Mouse (Mus musculus): ENCODE data around the gene Maml2. TPM values are rescaled to one million over a fixed set of nuclear protein-coding genes. Genes with fewer than 3 reads are reported as not detected.

Gene Maml2
- polyA plus RNA-seq, 1 experiment, result 1.3 TPM

DNA sequence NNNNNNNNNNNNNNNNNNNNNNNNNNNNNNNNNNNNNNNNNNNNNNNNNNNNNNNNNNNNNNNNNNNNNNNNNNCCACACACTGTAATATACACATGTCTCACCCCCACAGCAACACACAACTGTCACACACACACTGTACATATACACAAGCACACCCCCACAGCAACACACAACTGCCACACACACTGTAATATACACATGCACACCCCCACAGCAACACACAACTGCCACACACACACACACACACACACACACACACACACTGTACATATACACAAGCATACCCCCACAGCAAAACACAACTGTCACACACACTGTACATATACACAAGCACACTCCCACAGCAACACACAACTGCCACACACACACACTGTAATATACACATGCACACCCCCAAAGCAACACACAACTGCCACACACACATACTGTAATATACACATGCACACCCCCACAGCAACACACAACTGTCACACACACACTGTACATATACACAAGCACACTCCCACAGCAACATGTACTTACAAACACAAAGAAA, 116.5 kb downstream of the Maml2 start:
- Histone ChIP-seq H3K4me2 (ENCODE audit: low read depth) (no peak overlapping the region), H3K36me3 (ENCODE audit: control insufficient read depth, insufficient read depth) (no peaks in the 10 kb centered on the region), H3K27me3 (ENCODE audit: control insufficient read depth, insufficient read depth, insufficient read length) (no peaks in the 10 kb centered on the region), H3ac (ENCODE audit: control insufficient read depth, insufficient read length) (no peak overlapping the region), H3K79me2 (ENCODE audit: control insufficient read depth, insufficient read depth) (no peaks in the 10 kb centered on the region), H3K4me3 (no peak overlapping the region)
- TF ChIP-seq MYOD1 (IDR thresholded peaks at IDR 0.05; ENCODE audit: control insufficient read depth in 1 of 3, insufficient read length in 2 of 3, low read depth in 2 of 3) (no peak), CEBPB (IDR thresholded peaks at IDR 0.05; ENCODE audit: insufficient read depth, poor library complexity, severe bottlenecking) (no peak), USF1 (IDR thresholded peaks at IDR 0.05; ENCODE audit: low read depth) (no peak), MAX (IDR thresholded peaks at IDR 0.05; ENCODE audit: low read depth) (no peak), SRF (IDR thresholded peaks at IDR 0.05; ENCODE audit: control insufficient read depth, insufficient read length, low read depth) (no peak), E2F4 (IDR thresholded peaks at IDR 0.05; ENCODE audit: insufficient read depth) (no peak), MYOG (IDR thresholded peaks at IDR 0.05; ENCODE audit: control insufficient read depth in 1 of 3, insufficient read depth in 1 of 3, insufficient read length in 2 of 3, low read depth in 2 of 3) (no peak), TCF3 (IDR thresholded peaks at IDR 0.05; ENCODE audit: insufficient read length, low read depth) (no peak), REST (IDR thresholded peaks at IDR 0.05; ENCODE audit: insufficient read depth, insufficient read length) (no peak), TCF12 (IDR thresholded peaks at IDR 0.05; ENCODE audit: insufficient read depth, poor library complexity, severe bottlenecking) (no peak), POLR2AphosphoS2 (IDR thresholded peaks at IDR 0.05; ENCODE audit: insufficient read length, low read depth) (no peak), POLR2A (IDR thresholded peaks at IDR 0.05; ENCODE audit: insufficient read length, low read depth) (no peak)

DNA sequence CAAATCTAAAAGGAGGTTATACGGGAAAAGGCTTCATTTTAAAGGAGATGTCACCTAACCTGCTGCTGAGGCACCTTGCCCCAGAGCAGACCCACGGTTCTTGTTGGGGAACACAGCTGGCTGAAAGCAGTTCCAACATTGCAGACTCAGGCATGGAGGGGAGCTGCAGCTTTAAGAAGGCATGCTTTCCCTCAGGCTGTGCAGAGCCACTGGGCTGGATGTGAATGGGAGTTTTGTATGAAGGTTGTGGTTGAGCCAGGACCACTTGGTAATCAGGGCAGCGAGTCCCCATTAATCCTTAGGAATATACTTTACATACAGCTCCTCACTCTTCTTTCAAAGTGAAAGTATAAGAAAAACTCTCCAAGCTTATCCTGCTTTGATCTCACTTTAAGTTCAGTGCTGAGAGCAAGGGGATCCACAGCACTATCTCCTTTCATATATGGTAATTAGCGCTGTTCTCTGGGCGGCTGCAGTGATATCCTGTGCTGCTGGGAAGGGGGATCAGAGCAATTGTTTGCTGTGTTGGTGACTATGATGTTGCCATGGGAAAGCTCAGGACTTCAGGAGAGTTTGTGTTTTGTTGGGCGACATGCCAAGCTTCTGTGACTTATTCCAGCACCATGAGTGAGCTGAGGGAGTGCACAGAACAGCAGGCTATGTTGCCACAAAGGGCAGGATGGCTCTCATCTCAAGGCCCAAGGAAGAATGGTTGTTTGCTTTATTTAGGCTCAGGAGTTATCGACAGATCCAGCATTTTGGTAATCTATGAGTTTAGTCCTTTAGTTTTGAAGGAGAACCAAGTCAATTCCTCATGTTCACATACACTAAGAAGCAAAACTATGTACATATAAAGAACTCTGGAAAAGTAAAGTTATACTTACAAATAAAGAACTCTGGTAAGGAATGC, 127.5 kb downstream of the Maml2 start:
- H3ac ChIP-seq (ENCODE audit: control insufficient read depth, insufficient read length), result no peak overlapping the region
- H3K4me2 ChIP-seq (ENCODE audit: low read depth), result peak overlapping the region; percentile 67
- H3K4me3 ChIP-seq, result no peak overlapping the region
- H3K27me3 ChIP-seq (ENCODE audit: control insufficient read depth, insufficient read depth, insufficient read length), result no peaks in the 10 kb centered on the region
- TF ChIP-seq MYOD1 (IDR thresholded peaks at IDR 0.05; ENCODE audit: control insufficient read depth in 1 of 3, insufficient read length in 2 of 3, low read depth in 2 of 3) (no peak), E2F4 (IDR thresholded peaks at IDR 0.05; ENCODE audit: insufficient read depth) (no peak), POLR2AphosphoS2 (IDR thresholded peaks at IDR 0.05; ENCODE audit: insufficient read length, low read depth) (no peak)
- H3K36me3 ChIP-seq (ENCODE audit: control insufficient read depth, insufficient read depth), result no peaks in the 10 kb centered on the region
- no peaks in the 10 kb centered on the region for H3K79me2 ChIP-seq (ENCODE audit: control insufficient read depth, insufficient read depth)

DNA sequence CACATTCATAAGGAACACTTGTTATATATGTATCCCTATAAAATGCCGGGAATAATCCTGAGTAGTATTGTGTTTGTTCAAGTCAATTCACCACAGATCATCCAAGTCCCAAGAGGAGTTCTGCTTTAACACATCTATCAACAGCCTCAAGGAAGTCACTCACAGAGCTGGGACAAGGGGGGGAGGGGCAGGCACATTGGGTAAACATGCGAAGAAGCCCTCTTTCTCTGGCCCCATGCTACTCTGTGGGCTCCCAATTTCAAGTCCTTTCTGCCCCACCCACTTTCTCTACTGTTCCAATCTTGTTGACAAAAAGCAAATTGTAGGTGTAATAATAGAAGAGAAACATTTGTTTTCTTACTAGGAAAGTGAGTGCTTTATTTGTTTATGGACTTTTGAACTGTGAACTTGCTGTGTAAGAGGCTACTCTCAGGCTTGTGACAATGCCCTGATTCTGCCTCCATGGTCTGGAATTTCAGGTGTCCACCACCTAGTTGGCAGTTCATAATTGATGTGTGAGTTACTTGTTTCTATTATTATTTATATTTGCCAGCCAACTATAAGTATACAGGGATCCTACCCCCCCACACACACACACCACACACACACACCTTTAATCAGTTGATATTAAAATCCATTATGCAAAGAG, 131.8 kb downstream of the Maml2 start:
- H3K79me2 ChIP-seq (ENCODE audit: control insufficient read depth, insufficient read depth), result no peaks in the 10 kb centered on the region
- H3K4me2 ChIP-seq (ENCODE audit: low read depth), result no peak overlapping the region
- no peaks in the 10 kb centered on the region for H3K27me3 ChIP-seq (ENCODE audit: control insufficient read depth, insufficient read depth, insufficient read length)
- TF ChIP-seq MAX (IDR thresholded peaks at IDR 0.05; ENCODE audit: low read depth), result no peak
- TF ChIP-seq E2F4 (IDR thresholded peaks at IDR 0.05; ENCODE audit: insufficient read depth), result no peak
- TF ChIP-seq USF1 (IDR thresholded peaks at IDR 0.05; ENCODE audit: low read depth), result no peak
- no peak for TF ChIP-seq TCF12 (IDR thresholded peaks at IDR 0.05; ENCODE audit: insufficient read depth, poor library complexity, severe bottlenecking)
- TF ChIP-seq MYOD1 (IDR thresholded peaks at IDR 0.05; ENCODE audit: control insufficient read depth in 1 of 3, insufficient read length in 2 of 3, low read depth in 2 of 3), result no peak
- no peak for TF ChIP-seq TCF3 (IDR thresholded peaks at IDR 0.05; ENCODE audit: insufficient read length, low read depth)
- TF ChIP-seq CEBPB (IDR thresholded peaks at IDR 0.05; ENCODE audit: insufficient read depth, poor library complexity, severe bottlenecking), result no peak
- H3ac ChIP-seq (ENCODE audit: control insufficient read depth, insufficient read length), result no peak overlapping the region
- H3K4me3 ChIP-seq, result no peak overlapping the region
- H3K36me3 ChIP-seq (ENCODE audit: control insufficient read depth, insufficient read depth), result no peaks in the 10 kb centered on the region

DNA sequence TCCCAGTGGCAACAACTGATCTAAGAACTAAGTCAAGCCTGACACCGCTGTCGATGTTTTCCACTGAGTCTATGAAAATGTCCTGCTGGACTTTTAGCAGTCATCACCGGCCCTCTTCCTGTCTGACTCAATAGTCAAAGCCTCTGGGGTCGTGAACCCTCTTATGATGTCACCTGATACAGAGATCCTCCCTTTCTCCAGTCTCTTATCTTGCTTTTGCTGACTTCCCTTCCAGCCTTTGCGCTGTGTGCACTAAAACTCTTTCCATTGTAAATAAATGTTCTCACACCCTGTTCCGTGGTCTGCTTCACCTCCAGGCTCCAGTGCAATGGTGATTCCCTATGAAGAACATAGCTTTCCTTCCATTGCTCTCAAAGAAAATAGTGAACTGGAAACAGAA, 132.5 kb downstream of the Maml2 start:
- no peaks in the 10 kb centered on the region for H3K79me2 ChIP-seq (ENCODE audit: control insufficient read depth, insufficient read depth)
- H3K36me3 ChIP-seq (ENCODE audit: control insufficient read depth, insufficient read depth), result no peaks in the 10 kb centered on the region
- H3ac ChIP-seq (ENCODE audit: control insufficient read depth, insufficient read length), result no peak overlapping the region
- no peak overlapping the region for H3K4me3 ChIP-seq
- H3K27me3 ChIP-seq (ENCODE audit: control insufficient read depth, insufficient read depth, insufficient read length), result no peaks in the 10 kb centered on the region
- H3K4me2 ChIP-seq (ENCODE audit: low read depth), result no peak overlapping the region
- TF ChIP-seq TCF3 (IDR thresholded peaks at IDR 0.05; ENCODE audit: insufficient read length, low read depth) (no peak), SRF (IDR thresholded peaks at IDR 0.05; ENCODE audit: control insufficient read depth, insufficient read length, low read depth) (no peak)

DNA sequence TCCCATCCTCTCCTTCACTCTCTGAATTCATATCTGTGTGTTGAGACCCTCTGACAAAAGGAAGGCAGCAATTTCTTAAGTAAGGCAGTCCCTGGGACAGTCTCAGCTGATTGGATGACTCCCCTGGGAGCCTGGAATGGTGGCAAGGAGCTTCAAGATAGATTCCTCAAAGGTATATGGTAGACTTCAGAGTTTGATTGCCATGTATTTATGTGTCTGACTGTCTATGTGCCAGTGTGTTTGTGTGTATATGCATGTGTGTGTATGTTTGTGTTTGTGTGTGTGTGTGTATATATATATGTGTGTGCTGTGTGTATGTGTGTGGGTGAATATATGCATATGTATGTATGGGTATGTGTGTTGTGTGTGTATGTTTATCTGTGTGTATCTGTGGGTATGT, 133.0 kb downstream of the Maml2 start:
- H3K79me2 ChIP-seq (ENCODE audit: control insufficient read depth, insufficient read depth), result no peaks in the 10 kb centered on the region
- TF ChIP-seq POLR2A (IDR thresholded peaks at IDR 0.05; ENCODE audit: insufficient read length, low read depth) (no peak), E2F4 (IDR thresholded peaks at IDR 0.05; ENCODE audit: insufficient read depth) (no peak), SRF (IDR thresholded peaks at IDR 0.05; ENCODE audit: control insufficient read depth, insufficient read length, low read depth) (no peak), TCF3 (IDR thresholded peaks at IDR 0.05; ENCODE audit: insufficient read length, low read depth) (no peak), MYOD1 (IDR thresholded peaks at IDR 0.05; ENCODE audit: control insufficient read depth in 1 of 3, insufficient read length in 2 of 3, low read depth in 2 of 3) (no peak), TCF12 (IDR thresholded peaks at IDR 0.05; ENCODE audit: insufficient read depth, poor library complexity, severe bottlenecking) (no peak), CEBPB (IDR thresholded peaks at IDR 0.05; ENCODE audit: insufficient read depth, poor library complexity, severe bottlenecking) (no peak), POLR2AphosphoS2 (IDR thresholded peaks at IDR 0.05; ENCODE audit: insufficient read length, low read depth) (no peak), REST (IDR thresholded peaks at IDR 0.05; ENCODE audit: insufficient read depth, insufficient read length) (no peak), USF1 (IDR thresholded peaks at IDR 0.05; ENCODE audit: low read depth) (no peak), MYOG (IDR thresholded peaks at IDR 0.05; ENCODE audit: control insufficient read depth in 1 of 3, insufficient read depth in 1 of 3, insufficient read length in 2 of 3, low read depth in 2 of 3) (no peak)
- H3ac ChIP-seq (ENCODE audit: control insufficient read depth, insufficient read length), result no peak overlapping the region
- no peaks in the 10 kb centered on the region for H3K36me3 ChIP-seq (ENCODE audit: control insufficient read depth, insufficient read depth)
- H3K27me3 ChIP-seq (ENCODE audit: control insufficient read depth, insufficient read depth, insufficient read length), result no peaks in the 10 kb centered on the region
- no peak overlapping the region for H3K4me3 ChIP-seq
- no peak overlapping the region for H3K4me2 ChIP-seq (ENCODE audit: low read depth)
